Mouse (Mus musculus): ENCODE data around the gene Yeats2.

- TF ChIP-seq CTCF (IDR thresholded peaks at IDR 0.05; ENCODE audit: low read depth, low read length) (no peak), GATA1 (IDR thresholded peaks at IDR 0.05; ENCODE audit: borderline replicate concordance, low read length) (no peak), TAL1 (conservative IDR thresholded peaks at IDR 0.05; ENCODE audit: low read depth, low read length) (no peak), GATA2 (IDR thresholded peaks at IDR 0.05; ENCODE audit: borderline replicate concordance, low read depth, low read length) (no peak), POLR2AphosphoS5 (IDR thresholded peaks at IDR 0.05; ENCODE audit: insufficient replicate concordance, low read depth, low read length) (no peak)
Measured at GRCm38 (mm10) chr16:20280238-20280637, 139.4 kb downstream of the Yeats2 start.
